Mouse (Mus musculus) CH12.LX (cell line): ENCODE results near the gene Phf7. TPM values are rescaled to one million over a fixed set of nuclear protein-coding genes. Genes with fewer than 3 reads are reported as not detected.

Experiments used
- DNase-seq: peaks from one replicate; pipeline ENCODE4 v3.0.0-alpha.2; 2013; ENCODE audit errors: extremely low read depth
- H3K27ac ChIP-seq: 2 replicates; pipeline ENCODE4 v1.5.1; 2012; ENCODE audit warnings: low read depth, mild to moderate bottlenecking, control low read depth, moderate library complexity; ENCODE audit not compliant: insufficient read depth
- H3K27me3 ChIP-seq: replicated peaks from 2 replicates; pipeline ENCODE3; 2012; ENCODE audit warnings: inconsistent platforms
- H3K36me3 ChIP-seq, 2 experiments: replicated peaks in 1 of 2; 2 replicates each; pipeline versions ENCODE3 to v1.6.1; 2012; ENCODE audit warnings: inconsistent platforms in 1 of 2, low read length in 1 of 2, mild to moderate bottlenecking in 1 of 2, mixed read lengths in 1 of 2, moderate library complexity in 1 of 2; ENCODE audit not compliant: control insufficient read depth in 1 of 2, insufficient read depth in 1 of 2
- H3K4me1 ChIP-seq, 2 experiments: 2 replicates each; pipeline ENCODE4 v1.6.1; 2012; ENCODE audit warnings: inconsistent platforms in 1 of 2, moderate library complexity in 1 of 2; ENCODE audit not compliant: insufficient read depth in 2 of 2, control insufficient read depth in 1 of 2
- H3K4me2 ChIP-seq: 2 replicates; pipeline ENCODE4 v1.6.1; 2012; ENCODE audit warnings: low read depth, mild to moderate bottlenecking, control low read depth; ENCODE audit not compliant: poor library complexity, insufficient read depth, severe bottlenecking
- H3K4me3 ChIP-seq, 3 experiments: fragments of 150-350 bp in 1 of 3; sonication (generic) in 1 of 3; replicated peaks in 1 of 3; 2 replicates each; pipeline versions ENCODE3 to v1.5.1; 2011 to 2012; ENCODE audit warnings: low read depth in 2 of 3, low read length in 2 of 3, mild to moderate bottlenecking in 2 of 3, moderate library complexity in 2 of 3, control low read depth in 1 of 3, improper control_type of control experiment in 1 of 3, inconsistent platforms in 1 of 3, mixed read lengths in 1 of 3; ENCODE audit not compliant: poor library complexity in 1 of 3
- H3K79me2 ChIP-seq: replicated peaks from 2 replicates; pipeline ENCODE4 v1.6.1; 2012; ENCODE audit warnings: mild to moderate bottlenecking, moderate library complexity; ENCODE audit not compliant: control insufficient read depth, poor library complexity, insufficient read depth, severe bottlenecking; ENCODE audit errors: extremely low read depth
- H3K9ac ChIP-seq: 2 replicates; pipeline ENCODE4 v1.6.1; 2012; ENCODE audit warnings: low read depth, mild to moderate bottlenecking, control low read depth, moderate library complexity; ENCODE audit not compliant: insufficient read depth
- H3K9me3 ChIP-seq: replicated peaks from 2 replicates; pipeline ENCODE3; 2012; ENCODE audit warnings: low read length, inconsistent platforms, mixed read lengths
- BHLHE40 ChIP-seq: IDR thresholded peaks from 2 replicates; pipeline ENCODE4 v1.6.1; 2011; ENCODE audit warnings: mild to moderate bottlenecking, low read depth, low read length, improper control_type of control experiment
- CHD1 ChIP-seq: IDR thresholded peaks from 2 replicates; pipeline ENCODE4 v1.6.1; 2012; ENCODE audit warnings: low read depth, low read length, improper control_type of control experiment, inconsistent platforms
- CTCF ChIP-seq, 2 experiments: IDR thresholded peaks in 1 of 2; conservative IDR thresholded peaks in 1 of 2; 2 replicates each; pipeline ENCODE4 v1.5.1; 2011 to 2012; ENCODE audit warnings: low read depth in 2 of 2, low read length in 2 of 2, improper control_type of control experiment in 1 of 2, inconsistent platforms in 1 of 2, mild to moderate bottlenecking in 1 of 2, moderate library complexity in 1 of 2
- E2F4 ChIP-seq: IDR thresholded peaks from 2 replicates; pipeline ENCODE4 v1.6.1; 2011; ENCODE audit warnings: low read depth, low read length, improper control_type of control experiment; ENCODE audit not compliant: insufficient replicate concordance
- GABPA ChIP-seq: IDR thresholded peaks from 2 replicates; pipeline ENCODE4 v1.6.1; 2012; ENCODE audit warnings: low read depth, low read length, improper control_type of control experiment, inconsistent platforms; ENCODE audit not compliant: insufficient replicate concordance
- HCFC1 ChIP-seq: IDR thresholded peaks from 2 replicates; pipeline ENCODE4 v1.6.1; 2012; ENCODE audit warnings: low read depth, mild to moderate bottlenecking, inconsistent platforms, low read length, improper control_type of control experiment
- JUND ChIP-seq: conservative IDR thresholded peaks from 2 replicates; pipeline ENCODE4 v1.6.1; 2011; ENCODE audit warnings: low read depth, low read length, improper control_type of control experiment
- KAT2A ChIP-seq: IDR thresholded peaks from 2 replicates; pipeline ENCODE4 v1.6.1; 2012; ENCODE audit warnings: low read length, improper control_type of control experiment, inconsistent platforms; ENCODE audit not compliant: insufficient replicate concordance
- MAFK ChIP-seq: IDR thresholded peaks from 2 replicates; pipeline ENCODE4 v1.6.1; 2011; ENCODE audit warnings: low read length, improper control_type of control experiment; ENCODE audit not compliant: insufficient replicate concordance
- MXI1 ChIP-seq: IDR thresholded peaks from 2 replicates; pipeline ENCODE4 v1.6.1; 2011; ENCODE audit warnings: mild to moderate bottlenecking, low read depth, low read length, improper control_type of control experiment
- MYC ChIP-seq: IDR thresholded peaks from 2 replicates; pipeline ENCODE4 v1.6.1; 2011; ENCODE audit warnings: low read depth, mild to moderate bottlenecking, improper control_type of control experiment, low read length
- NELFE ChIP-seq: IDR thresholded peaks from 2 replicates; pipeline ENCODE4 v1.6.1; 2011; ENCODE audit warnings: low read depth, low read length, improper control_type of control experiment
- NRF1 ChIP-seq: IDR thresholded peaks from 2 replicates; pipeline ENCODE4 v1.6.1; 2014; ENCODE audit warnings: low read depth, mild to moderate bottlenecking, inconsistent platforms, low read length, improper control_type of control experiment, moderate library complexity
- PAX5 ChIP-seq: IDR thresholded peaks from 2 replicates; pipeline ENCODE4 v1.6.1; 2012; ENCODE audit warnings: low read length, inconsistent platforms, mixed read lengths
- POLR2A ChIP-seq: IDR thresholded peaks from 2 replicates; pipeline ENCODE4 v1.6.1; 2011; ENCODE audit warnings: low read depth, mild to moderate bottlenecking, improper control_type of control experiment, low read length
- POLR2AphosphoS2 ChIP-seq: IDR thresholded peaks from 2 replicates; pipeline ENCODE4 v1.6.1; 2011; ENCODE audit warnings: low read depth, low read length, improper control_type of control experiment
- RAD21 ChIP-seq: IDR thresholded peaks from 2 replicates; pipeline ENCODE4 v1.6.1; 2011; ENCODE audit warnings: low read depth, mild to moderate bottlenecking, low read length, improper control_type of control experiment, moderate library complexity
- SMC3 ChIP-seq: IDR thresholded peaks from 2 replicates; pipeline ENCODE4 v1.6.1; 2011; ENCODE audit warnings: low read depth, low read length, improper control_type of control experiment
- TCF12 ChIP-seq: IDR thresholded peaks from 2 replicates; pipeline ENCODE4 v1.6.1; 2014; ENCODE audit warnings: low read depth, mild to moderate bottlenecking, inconsistent platforms, low read length, improper control_type of control experiment
- UBTF ChIP-seq: IDR thresholded peaks from 2 replicates; pipeline ENCODE4 v1.6.1; 2012; ENCODE audit warnings: low read depth, mild to moderate bottlenecking, inconsistent platforms, low read length, improper control_type of control experiment, moderate library complexity
- USF2 ChIP-seq: conservative IDR thresholded peaks from 2 replicates; pipeline ENCODE4 v1.6.1; 2011; ENCODE audit warnings: low read depth, low read length, improper control_type of control experiment
- ZC3H11A ChIP-seq: IDR thresholded peaks from 2 replicates; pipeline ENCODE4 v1.6.1; 2012; ENCODE audit warnings: low read depth, mild to moderate bottlenecking, inconsistent platforms, low read length, improper control_type of control experiment
- ZKSCAN1 ChIP-seq: IDR thresholded peaks from 2 replicates; pipeline ENCODE4 v1.6.1; 2012; ENCODE audit warnings: low read depth, inconsistent platforms, low read length, improper control_type of control experiment, borderline replicate concordance
- ZMIZ1 ChIP-seq: IDR thresholded peaks from 2 replicates; pipeline ENCODE4 v1.6.1; 2012; ENCODE audit warnings: low read depth, mild to moderate bottlenecking, inconsistent platforms, low read length, improper control_type of control experiment
- ZNF384 ChIP-seq: IDR thresholded peaks from 2 replicates; pipeline ENCODE4 v1.6.1; 2012; ENCODE audit warnings: low read depth, low read length, improper control_type of control experiment, inconsistent platforms
- dilution Hi-C: fragments of 300-500 bp; cut with MboI; formaldehyde crosslinking; loops from 2 replicates; pipeline ENCODE4 v1.14.3; 2020; ENCODE audit warnings: low sequenced_read_pairs; ENCODE audit not compliant: extremely low pct_unique_long_range_greater_than_20kb, extremely low pct_ligation_motif_present
- in situ Hi-C: fragments of 300-500 bp; cut with MboI; formaldehyde crosslinking; loops from 3 replicates; pipeline ENCODE4 v1.14.3; 2019; ENCODE audit warnings: low sequenced_read_pairs, low pct_ligation_motif_present, low pct_unique_long_range_greater_than_20kb, mixed read lengths
- polyA plus RNA-seq: library from polyadenylated mRNA; unstranded; fragments of >175 nt; gene quantifications from 2 replicates; pipeline ENCODE4 v1.2.1, GENCODE M21; 2012; ENCODE audit warnings: low read depth; ENCODE audit not compliant: insufficient read length
- total RNA-seq, 2 experiments: library from RNA; depleted of rRNA; stranded (reverse); fragments of 300-350 nt in 1 of 2; fragments of >200 nt in 1 of 2; gene quantifications; 2 replicates each; pipeline ENCODE4 v1.2.3; 2012 to 2014

Gene Phf7
- total and polyA plus RNA-seq, 3 experiments = 10.0 to 13.9 (median 13.5) TPM

DNA sequence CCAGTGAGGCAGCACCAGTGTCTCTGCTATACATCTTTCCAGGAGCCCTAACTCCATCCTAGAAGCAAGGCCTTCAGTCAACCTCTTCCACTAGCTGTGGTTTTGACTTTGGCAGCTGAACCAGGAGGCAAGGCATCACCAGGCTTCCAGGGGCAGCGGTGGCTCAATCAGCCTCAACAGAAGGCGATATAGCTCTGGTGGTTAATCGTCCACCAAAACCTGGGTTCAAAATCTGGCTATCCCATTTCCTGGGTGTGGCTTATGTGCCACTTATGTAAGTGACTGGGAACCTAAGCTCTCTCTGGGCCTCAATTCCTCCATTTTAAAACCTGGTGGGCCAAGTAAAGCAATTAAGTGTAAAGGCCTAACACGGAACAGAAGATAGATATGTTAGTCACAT, 46.3 kb downstream of the Phf7 start:
- H3K4me3 ChIP-seq = peak overlapping the region; percentile 79 to 97 (median 88)
- H3K36me3 ChIP-seq = peaks cover 32 to 48% of the 10 kb centered on the region in 2 experiments
- H3K9me3 ChIP-seq = no peaks in the 10 kb centered on the region
- H3K9ac ChIP-seq = peak overlapping the region; percentile 93
- dilution Hi-C loops = no loop called here
- H3K27me3 ChIP-seq = peaks cover 8% of the 10 kb centered on the region
- peak; percentile 21 for DNase-seq
- H3K4me2 ChIP-seq = peak overlapping the region; percentile 95
- peak overlapping the region; percentile 19 for H3K27ac ChIP-seq
- H3K79me2 ChIP-seq = peaks cover 29% of the 10 kb centered on the region
- in situ Hi-C loops = no loop called here
- peaks cover 7 to 24% of the 10 kb centered on the region in 2 experiments; a peak in 3 of 4 replicates for H3K4me1 ChIP-seq
- TF ChIP-seq ZC3H11A (no peak), UBTF (no peak), POLR2AphosphoS2 (no peak), MAFK (no peak), GABPA (no peak), ZNF384 (no peak), CHD1 (no peak), HCFC1 (no peak), MYC (no peak), KAT2A (no peak), ZMIZ1 (no peak), POLR2A (no peak), E2F4 (no peak), NELFE (no peak), SMC3 (no peak), PAX5 (no peak)

DNA sequence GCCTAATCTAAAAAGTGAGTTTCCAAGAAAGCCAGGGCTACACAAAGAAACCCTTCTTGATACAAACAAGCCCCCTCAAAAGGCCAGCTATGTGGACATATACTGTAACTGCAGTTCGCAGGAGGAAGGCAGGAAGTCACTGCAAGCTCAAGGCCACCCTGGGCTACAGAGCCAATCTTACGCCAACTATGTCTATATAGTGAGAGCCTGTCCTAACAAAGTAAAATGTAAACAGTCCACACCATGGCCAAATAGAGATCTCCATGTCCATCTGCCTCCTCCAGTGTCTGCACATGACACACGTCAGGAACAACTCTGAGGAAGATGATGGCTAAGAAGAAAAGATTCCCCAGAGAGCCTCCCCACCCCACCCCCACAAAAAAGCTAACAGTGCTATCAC, 51.1 kb downstream of the Phf7 start:
- dilution Hi-C loops = no loop called here
- Histone ChIP-seq H3K4me3 (no peak overlapping the region), H3K4me1 (peaks cover 7 to 40% of the 10 kb centered on the region in 2 experiments; a peak in 3 of 4 replicates), H3K9me3 (no peaks in the 10 kb centered on the region), H3K36me3 (peaks cover 44 to 88% of the 10 kb centered on the region in 2 experiments), H3K27me3 (no peaks in the 10 kb centered on the region), H3K27ac (no peak overlapping the region), H3K79me2 (peaks cover 26% of the 10 kb centered on the region), H3K9ac (no peak overlapping the region), H3K4me2 (no peak overlapping the region)
- DNase-seq = no peak
- in situ Hi-C loops = no loop called here
- TF ChIP-seq E2F4 = no peak
- no peak for TF ChIP-seq CTCF (conservative IDR thresholded peaks at IDR 0.05 in 1 of 2, IDR thresholded peaks at IDR 0.05 in 1 of 2; ENCODE audit: low read depth in 2 of 2, low read length in 2 of 2)
- TF ChIP-seq GABPA = no peak
- TF ChIP-seq POLR2A = no peak
- TF ChIP-seq BHLHE40 = no peak
- no peak for TF ChIP-seq JUND
- TF ChIP-seq UBTF = no peak
- TF ChIP-seq NRF1 = no peak
- TF ChIP-seq NELFE = no peak
- no peak for TF ChIP-seq RAD21
- no peak for TF ChIP-seq ZKSCAN1
- no peak for TF ChIP-seq TCF12
- no peak for TF ChIP-seq USF2
- no peak for TF ChIP-seq PAX5
- TF ChIP-seq MYC = no peak
- no peak for TF ChIP-seq MXI1
